Mouse (Mus musculus) myocyte (in vitro differentiated cells): Measurements from ENCODE around the gene Pop5.

Source experiments
- POLR2A ChIP-seq: IDR thresholded peaks from one replicate; pipeline ENCODE4 v1.6.1; 2011; ENCODE audit warnings: low read depth, mild to moderate bottlenecking, control low read depth, moderate library complexity; ENCODE audit not compliant: insufficient read length
- POLR2AphosphoS2 ChIP-seq: IDR thresholded peaks from one replicate; pipeline ENCODE4 v1.6.1; 2011; ENCODE audit warnings: low read depth, control low read depth; ENCODE audit not compliant: insufficient read length
- SRF ChIP-seq: IDR thresholded peaks from one replicate; pipeline ENCODE4 v1.6.1; 2011; ENCODE audit warnings: low read depth; ENCODE audit not compliant: control insufficient read depth, insufficient read length
- TCF12 ChIP-seq: IDR thresholded peaks from one replicate; pipeline ENCODE4 v1.6.1; 2011; ENCODE audit warnings: mild to moderate bottlenecking, control low read depth; ENCODE audit not compliant: poor library complexity, insufficient read depth, severe bottlenecking

- no peak for TF ChIP-seq TCF12
- TF ChIP-seq POLR2A, result no peak
- TF ChIP-seq POLR2AphosphoS2, result no peak
- TF ChIP-seq SRF, result no peak
Measured at GRCm38 (mm10) chr5:115262502-115263291, 27.1 kb downstream of the Pop5 start.
